Mouse (Mus musculus) CH12.LX (cell line): ENCODE results near the gene Faap24. TPM values are rescaled to one million over a fixed set of nuclear protein-coding genes. Genes with fewer than 3 reads are reported as not detected.

ENCODE experiments used
- DNase-seq: peaks from one replicate; pipeline ENCODE4 v3.0.0-alpha.2; 2013; ENCODE audit errors: extremely low read depth
- H3K27ac ChIP-seq: 2 replicates; pipeline ENCODE4 v1.5.1; 2012; ENCODE audit warnings: low read depth, mild to moderate bottlenecking, control low read depth, moderate library complexity; ENCODE audit not compliant: insufficient read depth
- H3K27me3 ChIP-seq: replicated peaks from 2 replicates; pipeline ENCODE3; 2012; ENCODE audit warnings: inconsistent platforms
- H3K36me3 ChIP-seq, 2 experiments: replicated peaks in 1 of 2; 2 replicates each; pipeline versions ENCODE3 to v1.6.1; 2012; ENCODE audit warnings: inconsistent platforms in 1 of 2, low read length in 1 of 2, mild to moderate bottlenecking in 1 of 2, mixed read lengths in 1 of 2, moderate library complexity in 1 of 2; ENCODE audit not compliant: control insufficient read depth in 1 of 2, insufficient read depth in 1 of 2
- H3K4me1 ChIP-seq, 2 experiments: 2 replicates each; pipeline ENCODE4 v1.6.1; 2012; ENCODE audit warnings: inconsistent platforms in 1 of 2, moderate library complexity in 1 of 2; ENCODE audit not compliant: insufficient read depth in 2 of 2, control insufficient read depth in 1 of 2
- H3K4me2 ChIP-seq: 2 replicates; pipeline ENCODE4 v1.6.1; 2012; ENCODE audit warnings: low read depth, mild to moderate bottlenecking, control low read depth; ENCODE audit not compliant: poor library complexity, insufficient read depth, severe bottlenecking
- H3K4me3 ChIP-seq, 3 experiments: fragments of 150-350 bp in 1 of 3; sonication (generic) in 1 of 3; replicated peaks in 1 of 3; 2 replicates each; pipeline versions ENCODE3 to v1.5.1; 2011 to 2012; ENCODE audit warnings: low read depth in 2 of 3, low read length in 2 of 3, mild to moderate bottlenecking in 2 of 3, moderate library complexity in 2 of 3, control low read depth in 1 of 3, improper control_type of control experiment in 1 of 3, inconsistent platforms in 1 of 3, mixed read lengths in 1 of 3; ENCODE audit not compliant: poor library complexity in 1 of 3
- H3K79me2 ChIP-seq: replicated peaks from 2 replicates; pipeline ENCODE4 v1.6.1; 2012; ENCODE audit warnings: mild to moderate bottlenecking, moderate library complexity; ENCODE audit not compliant: control insufficient read depth, poor library complexity, insufficient read depth, severe bottlenecking; ENCODE audit errors: extremely low read depth
- H3K9ac ChIP-seq: 2 replicates; pipeline ENCODE4 v1.6.1; 2012; ENCODE audit warnings: low read depth, mild to moderate bottlenecking, control low read depth, moderate library complexity; ENCODE audit not compliant: insufficient read depth
- H3K9me3 ChIP-seq: replicated peaks from 2 replicates; pipeline ENCODE3; 2012; ENCODE audit warnings: low read length, inconsistent platforms, mixed read lengths
- BHLHE40 ChIP-seq: IDR thresholded peaks from 2 replicates; pipeline ENCODE4 v1.6.1; 2011; ENCODE audit warnings: mild to moderate bottlenecking, low read depth, low read length, improper control_type of control experiment
- CHD1 ChIP-seq: IDR thresholded peaks from 2 replicates; pipeline ENCODE4 v1.6.1; 2012; ENCODE audit warnings: low read depth, low read length, improper control_type of control experiment, inconsistent platforms
- CHD2 ChIP-seq: IDR thresholded peaks from 2 replicates; pipeline ENCODE4 v1.6.1; 2011; ENCODE audit warnings: low read length, improper control_type of control experiment
- CTCF ChIP-seq, 2 experiments: IDR thresholded peaks in 1 of 2; conservative IDR thresholded peaks in 1 of 2; 2 replicates each; pipeline ENCODE4 v1.5.1; 2011 to 2012; ENCODE audit warnings: low read depth in 2 of 2, low read length in 2 of 2, improper control_type of control experiment in 1 of 2, inconsistent platforms in 1 of 2, mild to moderate bottlenecking in 1 of 2, moderate library complexity in 1 of 2
- E2F4 ChIP-seq: IDR thresholded peaks from 2 replicates; pipeline ENCODE4 v1.6.1; 2011; ENCODE audit warnings: low read depth, low read length, improper control_type of control experiment; ENCODE audit not compliant: insufficient replicate concordance
- ELF1 ChIP-seq: IDR thresholded peaks from 2 replicates; pipeline ENCODE4 v1.6.1; 2014; ENCODE audit warnings: low read depth, mild to moderate bottlenecking, inconsistent platforms, low read length, improper control_type of control experiment
- EP300 ChIP-seq: IDR thresholded peaks from 2 replicates; pipeline ENCODE4 v1.6.1; 2011; ENCODE audit warnings: low read length, improper control_type of control experiment
- GABPA ChIP-seq: IDR thresholded peaks from 2 replicates; pipeline ENCODE4 v1.6.1; 2012; ENCODE audit warnings: low read depth, low read length, improper control_type of control experiment, inconsistent platforms; ENCODE audit not compliant: insufficient replicate concordance
- HCFC1 ChIP-seq: IDR thresholded peaks from 2 replicates; pipeline ENCODE4 v1.6.1; 2012; ENCODE audit warnings: low read depth, mild to moderate bottlenecking, inconsistent platforms, low read length, improper control_type of control experiment
- IRF4 ChIP-seq: IDR thresholded peaks from 2 replicates; pipeline ENCODE4 v1.6.1; 2014; ENCODE audit warnings: low read depth, mild to moderate bottlenecking, inconsistent platforms, low read length, improper control_type of control experiment
- KAT2A ChIP-seq: IDR thresholded peaks from 2 replicates; pipeline ENCODE4 v1.6.1; 2012; ENCODE audit warnings: low read length, improper control_type of control experiment, inconsistent platforms; ENCODE audit not compliant: insufficient replicate concordance
- MAX ChIP-seq: IDR thresholded peaks from 2 replicates; pipeline ENCODE4 v1.6.1; 2011; ENCODE audit warnings: low read length, improper control_type of control experiment
- NRF1 ChIP-seq: IDR thresholded peaks from 2 replicates; pipeline ENCODE4 v1.6.1; 2014; ENCODE audit warnings: low read depth, mild to moderate bottlenecking, inconsistent platforms, low read length, improper control_type of control experiment, moderate library complexity
- RAD21 ChIP-seq: IDR thresholded peaks from 2 replicates; pipeline ENCODE4 v1.6.1; 2011; ENCODE audit warnings: low read depth, mild to moderate bottlenecking, low read length, improper control_type of control experiment, moderate library complexity
- RCOR1 ChIP-seq: conservative IDR thresholded peaks from 2 replicates; pipeline ENCODE4 v1.6.1; 2012; ENCODE audit warnings: low read depth, mild to moderate bottlenecking, inconsistent platforms, low read length, improper control_type of control experiment
- SIN3A ChIP-seq: IDR thresholded peaks from 2 replicates; pipeline ENCODE4 v1.6.1; 2012; ENCODE audit warnings: low read length, improper control_type of control experiment, inconsistent platforms
- SMC3 ChIP-seq: IDR thresholded peaks from 2 replicates; pipeline ENCODE4 v1.6.1; 2011; ENCODE audit warnings: low read depth, low read length, improper control_type of control experiment
- TBP ChIP-seq: conservative IDR thresholded peaks from 2 replicates; pipeline ENCODE4 v1.6.1; 2011; ENCODE audit warnings: low read depth, low read length, improper control_type of control experiment
- TCF12 ChIP-seq: IDR thresholded peaks from 2 replicates; pipeline ENCODE4 v1.6.1; 2014; ENCODE audit warnings: low read depth, mild to moderate bottlenecking, inconsistent platforms, low read length, improper control_type of control experiment
- UBTF ChIP-seq: IDR thresholded peaks from 2 replicates; pipeline ENCODE4 v1.6.1; 2012; ENCODE audit warnings: low read depth, mild to moderate bottlenecking, inconsistent platforms, low read length, improper control_type of control experiment, moderate library complexity
- USF1 ChIP-seq: IDR thresholded peaks from 2 replicates; pipeline ENCODE4 v1.6.1; 2014; ENCODE audit warnings: low read depth, mild to moderate bottlenecking, inconsistent platforms, low read length, improper control_type of control experiment
- ZC3H11A ChIP-seq: IDR thresholded peaks from 2 replicates; pipeline ENCODE4 v1.6.1; 2012; ENCODE audit warnings: low read depth, mild to moderate bottlenecking, inconsistent platforms, low read length, improper control_type of control experiment
- ZMIZ1 ChIP-seq: IDR thresholded peaks from 2 replicates; pipeline ENCODE4 v1.6.1; 2012; ENCODE audit warnings: low read depth, mild to moderate bottlenecking, inconsistent platforms, low read length, improper control_type of control experiment
- dilution Hi-C: fragments of 300-500 bp; cut with MboI; formaldehyde crosslinking; loops from 2 replicates; pipeline ENCODE4 v1.14.3; 2020; ENCODE audit warnings: low sequenced_read_pairs; ENCODE audit not compliant: extremely low pct_unique_long_range_greater_than_20kb, extremely low pct_ligation_motif_present
- in situ Hi-C: fragments of 300-500 bp; cut with MboI; formaldehyde crosslinking; loops from 3 replicates; pipeline ENCODE4 v1.14.3; 2019; ENCODE audit warnings: low sequenced_read_pairs, low pct_ligation_motif_present, low pct_unique_long_range_greater_than_20kb, mixed read lengths
- polyA plus RNA-seq: library from polyadenylated mRNA; unstranded; fragments of >175 nt; gene quantifications from 2 replicates; pipeline ENCODE4 v1.2.1, GENCODE M21; 2012; ENCODE audit warnings: low read depth; ENCODE audit not compliant: insufficient read length
- total RNA-seq, 2 experiments: library from RNA; depleted of rRNA; stranded (reverse); fragments of 300-350 nt in 1 of 2; fragments of >200 nt in 1 of 2; gene quantifications; 2 replicates each; pipeline ENCODE4 v1.2.3; 2012 to 2014

The Faap24 gene
- total and polyA plus RNA-seq, 3 experiments: 17.6 to 55.1 (median 23.1) TPM

- dilution Hi-C loops (no loop called here), in situ Hi-C loops (no loop called here)
- Histone ChIP-seq H3K79me2 (no peaks in the 10 kb centered on the region), H3K36me3 (no peaks in the 10 kb centered on the region), H3K27me3 (peaks cover 19% of the 10 kb centered on the region), H3K27ac (no peak overlapping the region), H3K9me3 (peaks cover 4% of the 10 kb centered on the region), H3K4me3 (no peak overlapping the region), H3K4me1 (no peaks in the 10 kb centered on the region), H3K4me2 (no peak overlapping the region), H3K9ac (no peak overlapping the region)
- TF ChIP-seq BHLHE40: no peak
- TF ChIP-seq ZC3H11A: no peak
- no peak for DNase-seq
These were observed 46.6 kb downstream of the Faap24 start for GRCm38 (mm10) chr7:35349886-35350684.

DNA sequence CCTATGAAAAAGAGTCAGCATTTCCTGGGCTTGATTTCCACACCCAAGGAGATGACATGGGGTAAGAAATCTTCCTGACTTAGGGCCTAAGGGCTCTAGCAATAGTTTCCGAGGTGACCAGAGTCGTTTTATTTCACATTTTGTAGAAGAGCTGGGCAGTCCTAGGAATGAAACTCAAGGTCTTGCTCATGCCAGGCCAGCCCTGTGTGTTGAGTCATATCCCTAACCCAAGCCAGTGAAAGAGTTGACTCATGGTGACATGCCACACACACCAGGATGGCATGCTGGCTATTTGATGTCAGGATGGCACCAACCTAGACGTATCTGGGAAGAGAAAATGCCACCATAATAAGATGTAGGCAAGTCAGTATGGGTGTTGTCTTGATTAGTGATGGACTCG is 47.6 kb downstream of the Faap24 start:
- Histone ChIP-seq H3K4me2 (no peak overlapping the region), H3K4me3 (no peak overlapping the region), H3K4me1 (no peaks in the 10 kb centered on the region), H3K9ac (no peak overlapping the region), H3K9me3 (peaks cover 4% of the 10 kb centered on the region), H3K79me2 (no peaks in the 10 kb centered on the region), H3K36me3 (no peaks in the 10 kb centered on the region), H3K27ac (no peak overlapping the region), H3K27me3 (peaks cover 19% of the 10 kb centered on the region)
- in situ Hi-C loops: no loop called here
- TF ChIP-seq EP300 (no peak), TBP (no peak), RCOR1 (no peak), ZMIZ1 (no peak), RAD21 (no peak), CHD2 (no peak), KAT2A (no peak), ELF1 (no peak), GABPA (no peak)
- dilution Hi-C loops: no loop called here
- DNase-seq: no peak

DNA sequence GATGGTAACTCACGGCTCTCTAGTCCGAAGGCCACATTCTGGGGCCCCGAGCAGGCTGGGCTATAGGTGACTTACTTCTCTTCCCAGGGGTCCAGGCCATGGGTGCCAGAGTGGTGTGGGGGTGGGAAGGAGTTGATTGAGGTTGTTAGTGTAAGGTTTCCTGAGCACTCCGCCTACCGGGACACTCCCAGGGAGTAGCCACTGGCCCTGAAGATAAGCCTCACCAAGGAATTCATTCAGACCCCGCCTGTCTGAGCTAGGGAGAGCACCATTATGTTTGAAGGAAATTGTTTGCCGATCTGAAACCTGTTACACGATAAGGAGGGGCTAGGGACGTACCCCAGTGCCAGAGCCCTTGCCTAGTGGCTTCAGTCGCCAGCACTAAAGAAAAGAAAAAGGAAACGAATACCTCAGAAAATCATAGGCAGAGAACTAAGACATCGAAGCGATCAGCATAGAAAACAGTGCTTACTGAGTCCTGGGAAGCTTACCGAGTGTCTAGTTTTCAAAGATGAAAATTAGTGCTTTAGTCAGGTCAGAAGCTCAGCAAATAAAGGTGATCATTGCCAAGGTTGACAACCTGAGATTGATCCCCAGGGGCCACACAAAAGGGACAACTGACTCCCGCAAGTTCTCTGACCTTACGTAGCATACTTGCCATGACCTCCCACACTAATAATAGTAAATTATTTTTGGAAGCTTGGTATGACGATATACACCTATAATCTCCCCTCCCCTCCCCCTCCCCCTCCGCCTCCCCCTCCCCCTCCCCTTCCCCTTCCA is 48.5 kb downstream of the Faap24 start:
- Histone ChIP-seq H3K36me3 (no peaks in the 10 kb centered on the region), H3K27ac (no peak overlapping the region), H3K9me3 (peaks cover 4% of the 10 kb centered on the region), H3K4me1 (no peaks in the 10 kb centered on the region), H3K27me3 (peaks cover 19% of the 10 kb centered on the region), H3K4me3 (no peak overlapping the region), H3K9ac (no peak overlapping the region), H3K79me2 (no peaks in the 10 kb centered on the region), H3K4me2 (no peak overlapping the region)
- no peak for DNase-seq
- dilution Hi-C loops (no loop called here), in situ Hi-C loops (no loop called here)
- TF ChIP-seq GABPA (no peak), USF1 (no peak), ZC3H11A (no peak), TBP (no peak), SIN3A (no peak), KAT2A (no peak), BHLHE40 (no peak), TCF12 (no peak), NRF1 (no peak), CTCF (conservative IDR thresholded peaks at IDR 0.05 in 1 of 2, IDR thresholded peaks at IDR 0.05 in 1 of 2; ENCODE audit: low read depth in 2 of 2, low read length in 2 of 2) (no peak), IRF4 (no peak), SMC3 (no peak), RCOR1 (no peak), HCFC1 (no peak), UBTF (no peak), CHD1 (no peak), MAX (no peak), EP300 (no peak), E2F4 (no peak)
